Mouse (Mus musculus): Measurements from ENCODE around the gene Cadps2. TPM values are rescaled to one million over a fixed set of nuclear protein-coding genes. Genes with fewer than 3 reads are reported as not detected.

The Cadps2 gene
- polyA plus RNA-seq, 1 experiment from 2014 or later, result 0.23 TPM

- no peak for ATAC-seq (replicated peaks; ENCODE audit: low FRiP score)
- WGBS, result 48% methylated on average over 8 of the region's 8 CpGs
- Histone ChIP-seq H3K4me3 (ENCODE audit: low read depth, low read length) (no peak overlapping the region), H3K36me3 (ENCODE audit: control insufficient read depth, insufficient read depth, low read length) (no peaks in the 10 kb centered on the region), H3K9me3 (ENCODE audit: control insufficient read depth, low read length) (no peaks in the 10 kb centered on the region), H3K27ac (ENCODE audit: low read depth, low read length) (no peak overlapping the region), H3K9ac (ENCODE audit: low read depth, low read length) (no peak overlapping the region), H3K4me1 (replicated peaks; ENCODE audit: control insufficient read depth, insufficient read depth, low read length) (no peaks in the 10 kb centered on the region), H3K27me3 (replicated peaks; ENCODE audit: control insufficient read depth, insufficient read depth, low read length) (no peaks in the 10 kb centered on the region), H3K4me2 (no peak overlapping the region)
- no peak for DNase-seq (ENCODE audit: low spot score)
Observed at GRCm38 (mm10) chr6:23648732-23649131, 190.5 kb downstream of the Cadps2 start.

GRCm38 (mm10) chr6:23647627-23648247 lies 191.5 kb downstream of the Cadps2 start:
- Histone ChIP-seq H3K4me2 (no peak overlapping the region), H3K27ac (ENCODE audit: low read depth, low read length) (no peak overlapping the region), H3K36me3 (ENCODE audit: control insufficient read depth, insufficient read depth, low read length) (no peaks in the 10 kb centered on the region), H3K4me3 (ENCODE audit: low read depth, low read length) (no peak overlapping the region), H3K9me3 (ENCODE audit: control insufficient read depth, low read length) (no peaks in the 10 kb centered on the region), H3K4me1 (replicated peaks; ENCODE audit: control insufficient read depth, insufficient read depth, low read length) (no peaks in the 10 kb centered on the region), H3K27me3 (replicated peaks; ENCODE audit: control insufficient read depth, insufficient read depth, low read length) (no peaks in the 10 kb centered on the region), H3K9ac (ENCODE audit: low read depth, low read length) (no peak overlapping the region)
- DNase-seq (ENCODE audit: low spot score), result no peak
- no peak for ATAC-seq (replicated peaks; ENCODE audit: low FRiP score)
- WGBS, result 79% methylated on average over 7 of the region's 7 CpGs

GRCm38 (mm10) chr6:23637081-23637480 lies 202.1 kb downstream of the Cadps2 start:
- no peak overlapping the region for H3K4me2 ChIP-seq
- ATAC-seq (replicated peaks; ENCODE audit: low FRiP score), result no peak
- no peak overlapping the region for H3K4me3 ChIP-seq (ENCODE audit: low read depth, low read length)
- H3K27ac ChIP-seq (ENCODE audit: low read depth, low read length), result no peak overlapping the region
- H3K36me3 ChIP-seq (ENCODE audit: control insufficient read depth, insufficient read depth, low read length), result no peaks in the 10 kb centered on the region
- DNase-seq (ENCODE audit: low spot score), result no peak
- no peak overlapping the region for H3K9ac ChIP-seq (ENCODE audit: low read depth, low read length)
- no peaks in the 10 kb centered on the region for H3K9me3 ChIP-seq (ENCODE audit: control insufficient read depth, low read length)
- no peaks in the 10 kb centered on the region for H3K4me1 ChIP-seq (replicated peaks; ENCODE audit: control insufficient read depth, insufficient read depth, low read length)
- no peaks in the 10 kb centered on the region for H3K27me3 ChIP-seq (replicated peaks; ENCODE audit: control insufficient read depth, insufficient read depth, low read length)
- WGBS, result 62% methylated on average over 3 of the region's 3 CpGs

- no peak for ATAC-seq (replicated peaks; ENCODE audit: low FRiP score)
- no peak overlapping the region for H3K27ac ChIP-seq (ENCODE audit: low read depth, low read length)
- WGBS, result 85% methylated on average over 3 of the region's 3 CpGs
Observed at GRCm38 (mm10) chr6:23635208-23635607, 204.0 kb downstream of the Cadps2 start.

GRCm38 (mm10) chr6:23634016-23634415 lies 205.2 kb downstream of the Cadps2 start:
- H3K27ac ChIP-seq (ENCODE audit: low read depth, low read length), result no peak overlapping the region
- no peak for ATAC-seq (replicated peaks; ENCODE audit: low FRiP score)
- DNase-seq (ENCODE audit: low spot score), result no peak

More at GRCm38 (mm10) chr6:23635208-23635607, 204.0 kb downstream of the Cadps2 start:
- Histone ChIP-seq H3K4me2 (no peak overlapping the region), H3K4me3 (ENCODE audit: low read depth, low read length) (no peak overlapping the region), H3K36me3 (ENCODE audit: control insufficient read depth, insufficient read depth, low read length) (no peaks in the 10 kb centered on the region), H3K4me1 (replicated peaks; ENCODE audit: control insufficient read depth, insufficient read depth, low read length) (no peaks in the 10 kb centered on the region), H3K9ac (ENCODE audit: low read depth, low read length) (no peak overlapping the region), H3K27me3 (replicated peaks; ENCODE audit: control insufficient read depth, insufficient read depth, low read length) (no peaks in the 10 kb centered on the region), H3K9me3 (ENCODE audit: control insufficient read depth, low read length) (no peaks in the 10 kb centered on the region)
- no peak for DNase-seq (ENCODE audit: low spot score)

GRCm38 (mm10) chr6:23630465-23630864 lies 208.8 kb downstream of the Cadps2 start:
- no peak overlapping the region for H3K9ac ChIP-seq (ENCODE audit: low read depth, low read length)
- no peaks in the 10 kb centered on the region for H3K9me3 ChIP-seq (ENCODE audit: control insufficient read depth, low read length)
- WGBS, result 38% methylated on average over 4 of the region's 4 CpGs
- H3K4me2 ChIP-seq, result no peak overlapping the region
- ATAC-seq (replicated peaks; ENCODE audit: low FRiP score), result no peak
- no peaks in the 10 kb centered on the region for H3K27me3 ChIP-seq (replicated peaks; ENCODE audit: control insufficient read depth, insufficient read depth, low read length)
- H3K4me1 ChIP-seq (replicated peaks; ENCODE audit: control insufficient read depth, insufficient read depth, low read length), result no peaks in the 10 kb centered on the region
- H3K36me3 ChIP-seq (ENCODE audit: control insufficient read depth, insufficient read depth, low read length), result no peaks in the 10 kb centered on the region
- DNase-seq (ENCODE audit: low spot score), result no peak
- H3K4me3 ChIP-seq (ENCODE audit: low read depth, low read length), result no peak overlapping the region
- H3K27ac ChIP-seq (ENCODE audit: low read depth, low read length), result no peak overlapping the region

More at GRCm38 (mm10) chr6:23634016-23634415, 205.2 kb downstream of the Cadps2 start:
- Histone ChIP-seq H3K4me3 (ENCODE audit: low read depth, low read length) (no peak overlapping the region), H3K27me3 (replicated peaks; ENCODE audit: control insufficient read depth, insufficient read depth, low read length) (no peaks in the 10 kb centered on the region), H3K4me1 (replicated peaks; ENCODE audit: control insufficient read depth, insufficient read depth, low read length) (no peaks in the 10 kb centered on the region), H3K36me3 (ENCODE audit: control insufficient read depth, insufficient read depth, low read length) (no peaks in the 10 kb centered on the region), H3K4me2 (no peak overlapping the region), H3K9ac (ENCODE audit: low read depth, low read length) (no peak overlapping the region), H3K9me3 (ENCODE audit: control insufficient read depth, low read length) (no peaks in the 10 kb centered on the region)
- WGBS, result 82% methylated on average over 9 of the region's 9 CpGs

- H3K9me3 ChIP-seq (ENCODE audit: control insufficient read depth, low read length), result no peaks in the 10 kb centered on the region
- no peak overlapping the region for H3K4me2 ChIP-seq
- H3K36me3 ChIP-seq (ENCODE audit: control insufficient read depth, insufficient read depth, low read length), result no peaks in the 10 kb centered on the region
- H3K4me1 ChIP-seq (replicated peaks; ENCODE audit: control insufficient read depth, insufficient read depth, low read length), result no peaks in the 10 kb centered on the region
- DNase-seq (ENCODE audit: low spot score) (no peak), ATAC-seq (replicated peaks; ENCODE audit: low FRiP score) (no peak)
- no peak overlapping the region for H3K4me3 ChIP-seq (ENCODE audit: low read depth, low read length)
- no peaks in the 10 kb centered on the region for H3K27me3 ChIP-seq (replicated peaks; ENCODE audit: control insufficient read depth, insufficient read depth, low read length)
- 75% methylated on average over 2 of the region's 2 CpGs for WGBS
- H3K27ac ChIP-seq (ENCODE audit: low read depth, low read length), result no peak overlapping the region
- no peak overlapping the region for H3K9ac ChIP-seq (ENCODE audit: low read depth, low read length)
Observed at GRCm38 (mm10) chr6:23575102-23575501, 264.1 kb downstream of the Cadps2 start.

- Histone ChIP-seq H3K27ac (ENCODE audit: low read depth, low read length) (no peak overlapping the region), H3K9ac (ENCODE audit: low read depth, low read length) (no peak overlapping the region), H3K9me3 (ENCODE audit: control insufficient read depth, low read length) (no peaks in the 10 kb centered on the region), H3K4me2 (no peak overlapping the region), H3K4me1 (replicated peaks; ENCODE audit: control insufficient read depth, insufficient read depth, low read length) (no peaks in the 10 kb centered on the region), H3K27me3 (replicated peaks; ENCODE audit: control insufficient read depth, insufficient read depth, low read length) (no peaks in the 10 kb centered on the region), H3K4me3 (ENCODE audit: low read depth, low read length) (no peak overlapping the region), H3K36me3 (ENCODE audit: control insufficient read depth, insufficient read depth, low read length) (no peaks in the 10 kb centered on the region)
- ATAC-seq (replicated peaks; ENCODE audit: low FRiP score) (no peak), DNase-seq (ENCODE audit: low spot score) (no peak)
- WGBS, result 85% methylated on average over 4 of the region's 4 CpGs
Observed at GRCm38 (mm10) chr6:23573750-23574149, 265.5 kb downstream of the Cadps2 start.

GRCm38 (mm10) chr6:23572401-23572800 lies 266.8 kb downstream of the Cadps2 start:
- H3K4me2 ChIP-seq, result no peak overlapping the region
- H3K27me3 ChIP-seq (replicated peaks; ENCODE audit: control insufficient read depth, insufficient read depth, low read length), result no peaks in the 10 kb centered on the region
- H3K9me3 ChIP-seq (ENCODE audit: control insufficient read depth, low read length), result no peaks in the 10 kb centered on the region
- no peak overlapping the region for H3K27ac ChIP-seq (ENCODE audit: low read depth, low read length)
- H3K4me1 ChIP-seq (replicated peaks; ENCODE audit: control insufficient read depth, insufficient read depth, low read length), result no peaks in the 10 kb centered on the region
- H3K36me3 ChIP-seq (ENCODE audit: control insufficient read depth, insufficient read depth, low read length), result no peaks in the 10 kb centered on the region
- H3K4me3 ChIP-seq (ENCODE audit: low read depth, low read length), result no peak overlapping the region
- DNase-seq (ENCODE audit: low spot score) (no peak), ATAC-seq (replicated peaks; ENCODE audit: low FRiP score) (no peak)
- H3K9ac ChIP-seq (ENCODE audit: low read depth, low read length), result no peak overlapping the region
- 83% methylated on average over 4 of the region's 4 CpGs for WGBS
